Comparison of ENCODE assay signal across 18 mouse cellular contexts in the genomic region with DNA sequence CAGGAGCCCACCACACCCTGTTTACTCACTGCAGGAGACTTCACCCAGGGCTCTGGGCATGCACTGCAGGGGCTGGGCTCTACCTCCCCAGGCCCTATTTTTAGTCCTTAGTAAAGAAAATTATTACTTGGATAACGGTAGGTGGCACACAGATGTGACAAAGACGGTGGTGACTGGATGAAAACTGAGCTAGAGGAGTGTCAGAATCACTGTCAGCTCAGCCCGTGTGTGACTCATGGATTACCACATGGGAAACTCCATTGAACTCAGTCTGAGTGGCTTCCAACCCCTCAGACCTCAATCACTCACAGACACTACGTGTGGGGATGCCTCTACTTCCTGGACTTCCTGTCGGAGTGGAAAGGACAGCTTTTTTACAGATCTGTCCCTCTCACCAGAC.
DNase-seq lines count a peak whose midpoint lies in the region; ATAC-seq and TF ChIP-seq lines count a peak whose summit lies in the region.
"Had no signal": no experiment of that assay in that cellular context is flagged by ENCODE, and none has a peak within 500 bp of the region (broad histone marks: within the 10 kb centered on the region; RNA-seq: fewer than 3 reads in every experiment).

No protein-coding gene starts in this region.

- H3K4me3 ChIP-seq in lung, embryonic 14.5 days (ENCODE audit: low read depth, low read length) = no peak overlapping the region
- H3K4me3 ChIP-seq: limb, embryonic 13.5 days had no signal

- DNase-seq in adrenal gland, postnatal 36 days = peak; percentile 25 to 29
- no peak for DNase-seq in adrenal gland, adult 8-10 months
- DNase-seq in lung, embryonic 14.5 days = peak; percentile 12
- DNase-seq in lung, postnatal 36 days = no peak
- peak; percentile 47 for DNase-seq in MN1 (ENCODE audit: low spot score)
- DNase-seq in fibroblast of lung, adult 2 months (ENCODE audit: low read depth) = peak; percentile 63
- DNase-seq in gastrocnemius, postnatal 25 days = no peak
- DNase-seq in left cerebral cortex, postnatal 36 days (ENCODE audit: low spot score in 2 of 2) = no peak
- DNase-seq: heart, adult 11 months; kidney, adult 8-10 months; kidney, postnatal 36 days; layer of hippocampus, adult 9-11 months; lung, postnatal 14 days; retina, postnatal 1 day; thymus, postnatal 4 days had no signal

- WGBS in lung, embryonic 14.5 days = 23% methylated on average over 5 of the region's 5 CpGs

- H3K9me3 ChIP-seq in lung, embryonic 14.5 days (ENCODE audit: low read depth, low read length) = no peaks in the 10 kb centered on the region
- H3K9me3 ChIP-seq: G1E; limb, embryonic 13.5 days had no signal

- no peak overlapping the region for H3K27ac ChIP-seq in lung, embryonic 14.5 days (ENCODE audit: low read depth)
- H3K27ac ChIP-seq: limb, embryonic 13.5 days; liver, embryonic 14.5 days had no signal

- H3K4me1 ChIP-seq in lung, embryonic 14.5 days (ENCODE audit: insufficient read depth) = 0 out of 2 replicates have a peak, but pooled peaks cover 4% of the 10 kb centered on the region

- no peaks in the 10 kb centered on the region for H3K27me3 ChIP-seq in lung, embryonic 14.5 days (ENCODE audit: insufficient read depth, low read length)

- no peak overlapping the region for H3K9ac ChIP-seq in lung, embryonic 14.5 days
- H3K9ac ChIP-seq: limb, embryonic 13.5 days; liver, embryonic 14.5 days had no signal

- no peak for TF ChIP-seq CTCF in lung, embryonic 14.5 days (IDR thresholded peaks at IDR 0.05; ENCODE audit: low read depth)

- no peak for ATAC-seq in lung, embryonic 14.5 days (ENCODE audit: insufficient read depth)

- intact Hi-C loops in left cerebral cortex, postnatal 36 days (cut with DNase I) = no loop called here

- H3K4me2 ChIP-seq in lung, embryonic 14.5 days = no peak overlapping the region
- H3K4me2 ChIP-seq: limb, embryonic 13.5 days had no signal

- H3K36me3 ChIP-seq in lung, embryonic 14.5 days (ENCODE audit: insufficient read depth) = no peaks in the 10 kb centered on the region
- H3K36me3 ChIP-seq: G1E; limb, embryonic 13.5 days had no signal

Comparison
In these comparisons a context has a peak if more than half of its experiments do, and no peak if none do; other contexts are left out.
1. DNase-seq: peak in adrenal gland, postnatal 36 days (2 of 2), lung, embryonic 14.5 days (single experiment), MN1 (single experiment) and fibroblast of lung, adult 2 months (single experiment); none in adrenal gland, adult 8-10 months (single experiment), lung, postnatal 36 days (single experiment), gastrocnemius, postnatal 25 days (single experiment) and left cerebral cortex, postnatal 36 days (0 of 2).